Mouse (Mus musculus): ENCODE measurements around the gene Zfand5. TPM values are rescaled to one million over a fixed set of nuclear protein-coding genes. Genes with fewer than 3 reads are reported as not detected.
"Not testable (repeated sequence)": the region's sequence is repeated elsewhere in the genome, so short reads cannot be mapped to it uniquely, and the experiment has no call there.

Gene Zfand5
- polyA plus RNA-seq (2017; shearing (Covaris generic)) = 10 to 100 TPM; 13.2 to 16.8 TPM

DNA sequence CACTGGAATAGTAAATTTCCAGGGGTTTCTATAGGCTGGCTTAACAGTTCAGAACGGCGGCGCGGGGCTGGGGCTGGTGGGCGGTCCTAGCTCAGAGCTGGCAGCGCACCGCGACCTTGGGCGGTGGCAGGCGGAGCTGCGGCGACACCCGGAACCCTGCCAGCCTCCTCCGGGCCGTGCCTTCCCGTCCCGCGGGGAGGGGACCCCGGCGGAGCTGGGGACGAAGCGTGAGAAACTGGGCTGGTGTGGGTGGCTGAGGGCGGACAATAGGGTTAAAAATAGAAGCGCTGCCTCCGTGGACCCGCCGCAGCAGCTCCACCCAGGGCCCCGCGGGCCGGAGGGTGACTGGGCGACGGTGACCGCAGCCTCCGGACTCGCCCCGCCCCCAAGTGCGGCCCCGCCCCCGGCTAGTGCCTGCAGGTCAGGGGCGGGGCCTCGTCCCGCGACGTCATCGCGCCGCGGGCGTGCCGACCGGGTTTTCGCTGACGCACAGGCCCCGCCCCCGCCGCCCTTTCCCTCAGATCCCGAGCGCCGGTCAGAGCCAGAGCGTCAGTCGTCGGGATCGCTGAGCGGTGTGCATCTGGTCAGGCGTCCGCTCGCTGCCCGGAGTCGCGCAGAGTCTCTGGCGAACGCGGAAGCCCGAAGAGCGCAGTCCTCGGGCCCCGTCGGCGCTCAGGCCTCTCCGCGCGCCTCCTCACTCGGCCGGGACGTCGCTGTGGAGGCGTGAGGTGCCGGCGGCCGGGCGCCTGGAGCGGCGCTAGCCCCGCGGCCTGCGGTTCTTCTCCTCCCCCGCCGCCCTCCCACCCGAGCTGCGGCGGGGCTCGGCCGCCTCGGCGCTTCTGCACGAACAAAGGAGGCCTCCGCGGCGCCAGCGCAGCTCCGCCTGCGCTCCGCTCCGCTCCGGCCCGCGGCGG, at the start of gene Zfand5:
Gene Zfand5 (plus strand): TSS at position 538 of the 914 bp plus-strand sequence.
- peak; percentile 73 for ATAC-seq

DNA sequence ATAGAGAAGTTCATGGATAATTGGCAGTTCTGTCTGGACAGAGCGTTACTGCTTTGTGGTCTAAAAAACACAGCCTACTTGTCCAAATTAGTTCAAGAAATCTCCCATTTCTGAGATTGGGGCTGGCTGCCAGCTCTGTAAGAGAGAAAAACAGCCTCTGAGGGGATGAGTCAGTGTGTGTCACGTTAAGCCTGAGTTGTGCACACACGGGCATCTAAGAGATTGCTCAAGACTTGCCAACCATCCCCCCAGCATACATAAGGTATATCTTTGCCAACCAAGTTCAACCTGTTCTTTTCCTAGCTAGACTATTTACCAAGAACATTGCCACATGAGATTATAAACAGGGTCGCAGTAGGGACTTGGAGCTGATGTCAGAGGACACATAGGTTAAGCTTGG, 44.9 kb upstream of the Zfand5 start:
- no peak for ATAC-seq

DNA sequence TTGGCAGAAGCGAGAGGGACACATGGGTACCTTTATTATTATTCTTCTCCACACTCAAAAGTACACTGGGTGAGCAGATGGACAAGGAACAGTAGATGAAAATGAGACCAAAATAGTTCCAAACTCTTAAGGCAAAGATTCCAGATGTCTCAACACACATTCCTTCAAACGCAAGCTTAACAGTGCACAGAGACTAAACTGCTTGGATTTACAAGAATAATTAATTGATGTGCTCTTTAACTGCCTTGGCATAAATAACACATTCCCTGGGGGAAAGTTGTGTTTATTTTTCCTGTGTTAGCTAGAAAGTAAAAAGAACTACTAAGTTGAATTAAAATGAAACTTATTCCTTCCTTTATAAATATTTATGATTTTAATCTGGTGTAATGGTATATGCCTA, 44.3 kb upstream of the Zfand5 start:
- ATAC-seq = no peak

DNA sequence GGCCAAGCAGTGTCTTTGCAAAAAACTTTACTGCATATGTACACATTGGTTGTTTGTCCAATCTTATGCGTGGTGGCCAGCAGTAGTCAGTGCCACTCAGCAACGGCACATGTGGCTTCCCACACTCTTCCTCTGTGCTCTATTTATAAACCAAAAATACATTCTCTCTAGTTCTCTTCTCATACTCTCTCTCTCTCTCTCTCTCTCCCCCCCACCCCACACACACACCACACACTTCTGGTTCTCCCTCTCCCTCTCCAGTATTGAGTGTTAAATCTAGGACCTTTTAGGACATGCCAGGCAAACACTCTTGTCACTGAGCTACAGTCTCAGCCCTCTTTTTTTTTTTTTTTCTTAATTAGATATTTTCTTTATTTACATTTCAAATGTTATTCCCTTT, 23.3 kb upstream of the Zfand5 start:
- not testable (repeated sequence) for ATAC-seq

DNA sequence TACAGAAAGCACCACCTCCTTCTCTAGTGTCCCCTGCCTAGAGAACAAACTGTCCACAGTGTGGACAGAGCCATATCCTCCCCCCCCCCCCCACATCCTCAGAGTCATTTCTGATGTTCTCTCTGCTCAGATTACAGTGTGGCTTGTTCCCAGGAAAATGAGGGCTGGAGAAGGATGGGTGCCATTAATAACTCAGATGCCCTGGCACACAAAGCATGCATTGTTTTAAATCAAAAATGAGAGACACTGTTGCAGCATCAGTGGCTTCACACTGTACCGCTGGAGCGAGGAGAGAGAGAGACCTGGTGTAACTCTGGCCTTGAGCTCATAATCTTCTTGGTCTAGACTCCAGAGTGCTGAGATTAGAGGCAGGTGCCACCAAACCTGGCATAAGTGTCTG, 18.2 kb upstream of the Zfand5 start:
- ATAC-seq = no peak

DNA sequence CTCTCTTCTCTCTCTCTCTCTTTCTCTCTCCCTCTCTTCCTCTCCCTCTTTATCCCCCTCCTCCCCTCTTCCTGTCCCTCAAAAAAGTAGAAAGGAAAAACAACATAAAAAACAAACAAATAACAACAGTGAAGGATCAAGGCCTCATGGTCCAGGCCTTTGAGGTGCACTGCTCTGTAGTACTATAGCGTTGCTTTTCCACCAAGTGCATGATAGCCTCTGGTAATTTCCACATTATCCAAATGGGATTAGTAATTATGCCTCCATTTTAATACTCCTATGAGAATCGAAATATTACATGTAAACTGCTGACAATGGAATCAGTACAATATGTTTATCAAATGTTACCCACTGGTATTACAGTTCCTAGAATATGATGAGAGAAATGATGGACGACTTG, 16.2 kb upstream of the Zfand5 start:
- ATAC-seq = no peak

DNA sequence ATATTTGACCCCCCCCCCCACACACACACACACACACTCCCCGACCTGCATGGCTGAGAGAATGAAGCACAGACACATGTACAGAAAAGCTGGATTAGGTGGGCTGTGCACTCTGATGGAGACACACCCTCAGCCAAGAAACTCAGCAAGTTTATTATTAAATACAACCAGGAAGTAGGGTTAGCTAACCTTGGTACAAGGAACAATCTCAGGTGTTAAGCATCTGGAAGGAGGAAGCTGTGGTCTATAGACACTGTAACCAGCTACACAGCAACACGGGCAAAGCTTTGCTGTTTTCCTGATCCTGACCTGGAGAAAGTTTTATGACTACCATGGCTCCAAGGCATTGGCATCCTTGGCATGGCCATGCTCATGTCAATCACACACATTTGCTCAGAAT, 12.6 kb upstream of the Zfand5 start:
- ATAC-seq = no peak

DNA sequence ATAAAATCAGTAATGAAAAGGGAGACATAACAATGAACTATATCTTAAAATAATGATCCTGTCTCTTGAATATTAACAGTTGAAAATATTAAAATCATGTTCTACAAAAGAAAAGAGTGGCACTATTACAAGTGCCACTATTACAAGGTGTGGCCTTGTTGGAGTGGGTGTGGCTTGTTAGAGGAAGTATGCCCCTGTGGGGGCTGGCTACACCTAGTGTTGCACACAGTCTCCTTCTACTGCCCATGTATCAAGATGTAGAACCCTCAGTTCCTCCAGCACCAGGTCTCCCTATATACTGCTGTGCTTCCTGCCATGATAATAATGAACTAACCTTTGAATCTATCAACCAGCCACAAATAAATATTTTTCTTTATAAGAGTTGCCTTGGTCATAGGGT, 11.8 kb upstream of the Zfand5 start:
- no peak for ATAC-seq

DNA sequence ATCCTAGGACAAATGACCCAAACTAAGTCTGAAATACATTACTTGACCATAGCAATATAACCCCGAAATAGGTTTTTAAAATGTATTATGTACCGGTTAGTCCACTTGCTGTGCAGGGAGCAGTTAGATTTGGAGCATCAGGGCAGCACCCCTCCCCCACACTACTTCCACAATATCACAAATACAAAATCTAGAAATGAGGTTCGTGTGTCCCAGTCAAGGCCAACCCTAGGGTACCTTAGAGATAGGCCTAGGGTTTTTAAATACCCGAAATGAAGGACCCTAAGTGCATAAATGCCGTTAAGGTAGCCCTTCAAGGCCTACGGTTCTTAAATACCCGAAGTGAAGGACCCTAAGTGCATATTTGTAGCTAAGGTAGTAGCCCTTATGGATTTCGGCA, 892 bp upstream of the Zfand5 start:
- no peak for ATAC-seq

DNA sequence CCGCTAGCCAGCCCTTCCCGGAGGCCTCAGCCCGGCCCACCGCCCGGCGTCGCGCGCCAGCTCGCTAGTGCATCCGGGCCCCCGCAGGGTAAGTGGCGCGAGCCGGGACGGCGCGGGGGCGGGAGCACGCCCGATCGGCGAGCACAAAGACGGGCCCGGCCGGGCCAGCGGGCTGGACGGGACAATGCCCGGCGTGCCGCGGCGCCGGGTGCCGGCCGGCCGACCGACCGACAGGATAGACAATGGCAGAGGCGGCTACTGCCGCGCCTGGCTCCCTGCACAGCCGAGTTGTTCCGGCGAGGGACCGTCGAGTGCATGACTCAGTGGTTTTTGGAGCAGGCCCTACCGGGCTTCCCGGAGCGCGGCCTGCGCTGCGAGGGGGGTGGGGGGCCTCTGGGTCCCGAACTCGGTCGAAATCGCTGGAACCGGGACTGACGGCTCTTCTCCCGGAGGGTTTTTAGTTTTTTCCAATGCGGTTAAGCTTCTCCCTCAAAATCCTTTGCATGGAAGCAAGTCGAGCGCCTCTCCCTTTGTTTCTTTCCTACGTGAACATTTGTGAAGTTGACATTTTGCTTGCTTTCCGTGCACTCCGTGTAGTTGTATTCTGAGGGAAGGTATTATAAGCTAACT, 692 bp downstream of the Zfand5 start:
- ATAC-seq = peak; percentile 28

DNA sequence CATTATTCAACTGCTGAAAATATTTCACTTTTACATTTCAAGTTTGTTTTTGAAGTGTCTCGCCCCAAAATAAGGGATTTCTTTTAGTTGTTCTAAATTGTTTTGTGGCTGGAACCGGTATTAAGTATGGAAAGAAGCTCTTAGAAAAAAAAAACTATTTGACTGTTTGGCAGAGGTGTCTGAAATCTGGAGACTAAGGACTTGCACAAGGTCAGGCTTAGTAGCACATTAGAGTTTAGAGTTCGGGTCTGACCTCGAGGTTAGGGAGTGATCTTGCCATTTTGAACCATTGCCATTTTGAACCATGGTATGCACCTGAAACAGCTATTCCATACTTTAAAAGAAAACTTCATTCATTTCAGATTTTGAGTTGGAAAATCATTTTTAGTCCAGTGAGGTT, 1.4 kb downstream of the Zfand5 start:
- no peak for ATAC-seq

DNA sequence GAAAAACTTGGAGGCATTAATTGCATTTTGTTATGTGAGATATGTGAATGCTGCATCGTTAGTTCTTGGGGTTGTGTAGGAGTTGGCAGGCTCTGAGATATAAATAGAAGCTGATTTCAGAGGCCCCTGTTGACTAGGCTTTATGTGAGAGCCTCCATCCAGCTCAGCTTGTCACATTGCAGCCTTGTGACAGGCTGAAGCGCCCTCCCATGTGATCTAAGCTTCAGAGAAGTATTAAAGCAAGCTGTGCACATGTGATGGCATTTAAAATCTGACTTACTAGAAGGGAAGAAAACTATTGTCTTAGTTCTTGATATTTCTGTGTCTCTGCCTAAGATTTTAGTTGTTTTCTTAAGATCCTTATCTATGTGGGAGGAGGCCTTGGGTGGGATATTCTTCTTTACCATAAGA, 2.1 kb downstream of the Zfand5 start:
- peak; percentile 38 for ATAC-seq

DNA sequence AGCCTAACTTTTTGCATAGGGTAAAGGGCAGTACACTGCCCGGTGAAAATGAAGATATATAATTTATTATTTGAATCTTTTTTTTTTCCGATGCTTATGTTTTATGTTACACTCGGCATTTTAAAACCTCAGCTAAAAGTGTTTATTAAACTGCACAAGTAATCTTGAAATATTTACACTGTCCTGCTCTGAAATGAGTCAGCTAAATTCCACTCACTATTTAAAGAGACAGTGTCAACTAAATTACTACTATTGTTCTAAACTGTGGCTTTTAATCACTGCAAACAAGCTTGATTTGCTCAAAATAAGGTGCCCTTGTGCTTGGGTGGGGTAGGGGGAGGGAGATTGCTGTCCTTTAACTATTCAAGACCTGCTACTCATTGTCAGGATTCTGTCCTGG, 2.6 kb downstream of the Zfand5 start:
- ATAC-seq = no peak

DNA sequence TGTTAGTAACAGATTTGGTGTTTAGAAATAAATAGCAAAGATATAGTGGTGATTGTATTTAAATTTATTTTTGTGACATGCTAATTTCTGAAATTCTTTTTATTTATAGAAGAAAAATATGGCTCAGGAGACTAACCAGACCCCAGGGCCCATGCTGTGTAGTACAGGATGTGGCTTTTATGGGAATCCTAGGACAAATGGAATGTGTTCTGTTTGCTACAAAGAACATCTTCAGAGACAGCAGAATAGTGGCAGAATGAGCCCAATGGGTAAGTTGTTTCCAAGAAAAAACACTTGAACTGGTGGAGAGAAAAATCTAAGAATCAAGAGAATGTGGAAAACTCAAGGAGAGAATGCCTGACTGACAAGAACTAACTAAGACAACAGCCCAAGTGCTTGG, 4.2 kb downstream of the Zfand5 start:
- no peak for ATAC-seq

DNA sequence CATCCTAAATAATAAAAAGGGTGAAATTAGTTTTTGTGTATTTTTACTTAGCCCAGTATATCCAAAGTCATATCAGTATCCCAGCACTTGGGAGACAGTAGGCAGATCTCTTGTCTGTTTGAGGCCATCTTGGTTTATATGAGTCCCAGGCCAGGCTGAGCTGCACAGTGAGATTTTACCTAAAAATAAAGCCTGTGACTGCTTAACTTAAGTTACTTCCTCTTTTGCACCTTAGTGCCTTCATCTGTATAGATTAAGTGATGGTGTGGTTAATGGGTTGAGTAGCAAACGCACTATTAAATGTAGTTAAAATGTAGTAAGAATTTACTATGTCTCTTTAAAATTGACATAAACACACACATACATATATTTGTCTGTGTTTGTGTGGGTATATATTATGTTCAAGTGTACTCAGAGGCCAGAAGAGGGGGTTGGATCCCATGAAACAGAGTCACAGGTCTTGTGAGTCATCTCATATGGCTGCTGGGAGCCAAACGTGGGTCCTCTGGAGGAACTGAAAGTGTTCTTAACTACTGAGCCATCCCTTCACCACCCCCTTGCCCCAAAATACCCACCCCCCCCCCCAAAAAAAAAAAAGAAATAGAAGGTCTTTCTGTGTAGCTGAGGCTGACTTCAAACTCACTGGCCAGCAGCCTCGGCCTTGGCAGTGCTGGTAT, 14.5 kb downstream of the Zfand5 start:
- ATAC-seq = no peak

DNA sequence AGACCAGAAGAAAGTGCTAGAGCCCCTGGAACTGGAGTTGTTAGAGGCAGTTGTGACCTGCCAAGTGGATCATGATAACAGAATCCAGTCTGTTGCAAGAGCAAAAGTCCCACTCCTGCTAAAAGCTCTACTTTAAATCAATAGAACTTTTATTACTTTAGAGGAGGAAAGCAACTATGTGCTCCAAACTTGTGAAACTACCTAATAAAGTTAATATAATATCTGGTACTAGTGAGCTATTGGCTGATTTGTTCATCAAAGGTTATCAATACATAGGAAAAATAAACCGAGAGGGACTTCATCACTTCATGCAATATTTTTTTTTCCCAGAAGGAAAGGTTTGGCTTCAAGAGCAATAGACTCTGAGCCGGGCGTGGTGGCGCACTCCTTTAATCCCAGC, 25.3 kb downstream of the Zfand5 start:
- ATAC-seq = no peak

DNA sequence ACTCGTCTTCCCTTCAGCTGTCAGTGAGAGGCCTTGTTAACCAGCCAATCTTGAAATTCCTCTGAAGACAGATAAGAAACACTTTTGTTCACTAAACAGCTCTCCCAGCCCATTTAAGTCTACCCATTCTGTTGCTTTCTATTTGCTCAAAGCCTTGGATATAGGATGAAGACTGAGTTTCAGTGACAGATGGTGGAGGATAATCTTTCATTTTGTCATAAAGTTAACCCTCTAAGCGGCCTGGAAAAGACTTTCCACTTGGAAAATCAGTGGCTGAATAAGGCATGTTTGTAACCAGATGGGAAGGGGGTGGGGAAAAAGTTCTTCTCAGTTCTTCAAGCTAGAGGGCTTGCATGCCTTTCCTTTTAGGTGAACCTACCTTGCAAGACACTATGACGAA, 29.7 kb downstream of the Zfand5 start:
- no peak for ATAC-seq

DNA sequence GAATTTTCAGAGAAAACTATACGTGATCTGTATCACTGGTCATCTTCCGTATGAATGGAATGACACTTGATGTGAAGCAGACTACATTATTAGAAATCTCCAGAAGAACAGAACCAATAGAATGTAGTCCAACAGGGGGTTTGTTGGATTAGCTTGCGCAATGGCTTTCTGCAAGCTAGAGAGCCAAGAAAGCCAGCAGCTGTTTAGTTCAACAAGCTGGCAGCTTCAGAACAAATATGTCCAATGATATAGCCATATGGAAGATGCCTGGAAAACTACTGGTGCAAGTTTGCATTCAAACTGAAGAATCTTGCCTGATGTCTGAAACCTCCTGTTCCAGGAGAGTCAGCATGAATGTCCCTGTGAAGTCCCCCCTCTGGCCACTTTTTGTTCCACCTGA, 35.7 kb downstream of the Zfand5 start:
- ATAC-seq = no peak

DNA sequence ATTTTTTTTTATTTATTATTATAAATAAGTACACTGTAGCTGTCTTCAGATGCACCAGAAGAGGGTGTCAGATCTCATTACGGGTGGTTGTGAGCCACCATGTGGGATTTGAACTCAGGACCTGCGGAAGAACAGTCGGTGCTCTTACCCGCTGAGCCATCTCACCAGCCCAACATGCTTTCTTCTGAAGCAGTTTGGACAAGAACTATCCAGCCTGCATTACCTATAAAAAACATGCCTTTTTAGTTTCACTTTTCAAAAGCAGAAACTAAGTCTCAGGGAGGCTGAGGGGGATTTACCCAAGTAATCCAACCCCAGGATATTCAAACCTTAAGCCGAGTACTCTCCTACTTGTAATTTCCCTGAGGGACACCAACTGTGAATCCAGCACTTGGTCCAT, 38.3 kb downstream of the Zfand5 start:
- ATAC-seq = not testable (repeated sequence)

DNA sequence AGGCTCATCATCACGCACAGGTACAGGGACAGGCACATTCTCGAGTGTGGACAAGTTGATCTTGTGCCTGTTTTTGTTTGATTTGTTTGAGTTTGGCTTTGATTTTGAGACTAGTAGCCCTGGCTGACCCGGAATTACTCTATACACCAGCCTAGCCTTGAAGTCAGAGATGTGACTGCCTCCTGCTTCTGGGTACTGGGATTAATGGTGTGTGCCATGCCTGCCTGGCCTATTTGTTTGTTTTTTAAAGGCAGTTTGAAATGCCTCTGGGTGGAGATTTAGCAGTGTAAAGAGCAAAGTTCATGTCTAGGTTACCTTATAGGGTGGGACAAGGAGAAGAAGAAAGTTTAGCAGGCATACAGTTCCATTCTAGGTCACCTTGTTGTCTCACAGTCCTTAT, 43.6 kb downstream of the Zfand5 start:
- no peak for ATAC-seq

DNA sequence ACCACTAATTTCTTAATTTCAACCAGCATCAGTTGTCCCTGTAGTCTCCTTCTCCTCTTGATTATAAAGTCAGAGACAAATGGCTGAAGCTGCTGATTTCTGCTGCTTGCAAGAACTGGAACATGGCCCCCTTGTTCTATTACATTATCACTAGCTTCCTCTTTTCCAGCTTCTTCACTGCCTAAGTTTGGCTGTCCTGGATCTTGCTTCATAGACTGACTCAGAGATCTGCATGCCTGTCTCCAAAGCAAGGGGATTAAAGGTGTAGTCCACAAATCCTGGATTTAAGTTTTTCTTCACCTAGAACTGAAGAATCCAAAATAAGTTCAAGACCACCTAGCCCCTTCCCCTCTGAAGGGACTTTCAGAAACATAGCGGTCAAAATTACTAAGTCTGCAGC, 47.5 kb downstream of the Zfand5 start:
- ATAC-seq = no peak

DNA sequence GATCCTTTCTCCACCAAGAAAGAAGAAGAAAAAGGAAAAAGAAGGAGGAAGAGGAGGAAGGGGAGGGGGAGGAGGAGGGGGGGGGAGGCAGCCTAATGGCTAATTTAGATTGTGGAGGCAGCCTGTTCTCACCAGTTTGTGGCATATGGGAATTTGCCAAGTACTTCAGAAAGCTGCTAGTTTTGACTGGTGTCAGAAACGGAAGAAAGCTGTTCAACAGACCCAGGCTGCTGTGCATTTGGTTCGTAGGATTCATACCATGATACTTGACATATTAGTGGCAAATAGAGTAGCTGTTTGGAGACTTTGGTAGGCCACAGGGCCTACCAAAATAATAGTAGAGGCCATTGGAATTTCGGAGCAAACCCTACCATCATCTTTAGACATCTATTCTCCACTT, 53.3 kb downstream of the Zfand5 start:
- ATAC-seq = no peak

DNA sequence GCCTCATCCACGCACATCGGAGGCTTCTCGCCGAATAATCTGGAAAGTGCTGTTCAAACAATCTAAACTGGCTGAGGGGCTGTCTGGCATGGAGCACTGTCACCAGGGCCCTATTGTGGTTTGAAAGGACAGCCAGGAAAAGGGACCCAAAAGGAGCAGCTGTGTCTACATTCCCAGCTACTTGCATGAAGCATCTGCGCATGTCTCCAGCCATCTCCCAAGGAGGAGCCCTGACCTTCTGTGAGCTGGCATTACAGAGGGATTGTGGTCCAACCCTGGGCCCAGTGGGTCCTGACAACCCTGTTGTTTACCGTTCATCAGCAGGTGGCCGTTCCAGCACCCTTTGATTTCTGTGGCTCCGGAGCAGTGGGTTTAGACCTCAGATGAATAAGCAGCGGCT, 56.9 kb downstream of the Zfand5 start:
- ATAC-seq = no peak

DNA sequence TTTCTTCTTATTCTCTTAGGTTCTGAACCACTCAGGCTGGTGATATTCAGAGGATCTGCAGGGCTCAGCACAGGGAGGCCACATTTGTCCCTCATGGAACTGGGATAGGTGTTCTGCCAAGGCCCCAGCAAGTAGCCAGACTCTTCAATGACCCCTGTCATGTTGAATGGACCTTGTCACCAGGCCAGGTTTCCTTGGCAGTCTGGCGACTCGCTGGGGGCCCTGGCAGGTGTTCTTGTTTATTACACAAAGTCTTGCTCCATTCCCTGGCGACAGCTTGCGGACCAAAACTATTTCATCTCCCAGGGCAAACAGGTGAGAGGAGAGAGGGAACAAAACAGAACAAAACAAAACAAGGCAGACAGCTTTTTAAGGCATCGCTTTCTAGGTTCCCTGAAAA, 57.7 kb downstream of the Zfand5 start:
- ATAC-seq = no peak
